Mouse (Mus musculus): ENCODE measurements around the gene Nrde2. TPM values are rescaled to one million over a fixed set of nuclear protein-coding genes. Genes with fewer than 3 reads are reported as not detected.

The Nrde2 gene
- total and polyA plus RNA-seq, 3 experiments, result 16.5 to 17.2 TPM; not detected in 1

- TF ChIP-seq KAT2A (conservative IDR thresholded peaks at IDR 0.05; ENCODE audit: low read depth, low read length) (no peak; the same call in 1 of the 2 replicates), GATA1 (IDR thresholded peaks at IDR 0.05; ENCODE audit: low read depth, low read length) (no peak), MEF2A (IDR thresholded peaks at IDR 0.05; ENCODE audit: extremely low read depth, insufficient replicate concordance, low read depth, low read length, poor library complexity, severe bottlenecking) (no peak), SMC3 (IDR thresholded peaks at IDR 0.05; ENCODE audit: low read depth, low read length) (peak; percentile 96), CHD1 (IDR thresholded peaks at IDR 0.05; ENCODE audit: low read depth, low read length) (0 out of 2 replicates have a peak, but pooled peaks have one; percentile 12), POLR2AphosphoS2 (IDR thresholded peaks at IDR 0.05; ENCODE audit: low read length) (peak; percentile 8; the same call in 1 of the 2 replicates), RCOR1 (IDR thresholded peaks at IDR 0.05; ENCODE audit: low read depth, low read length) (0 out of 2 replicates have a peak, but pooled peaks have one; percentile 9), TCF12 (IDR thresholded peaks at IDR 0.05; ENCODE audit: low read depth, low read length) (peak; percentile 58), MAFK (IDR thresholded peaks at IDR 0.05; ENCODE audit: borderline replicate concordance, low read depth, low read length) (no peak), USF1 (IDR thresholded peaks at IDR 0.05; ENCODE audit: low read depth, low read length) (peak; percentile 24; the same call in 1 of the 2 replicates), JUND (IDR thresholded peaks at IDR 0.05; ENCODE audit: low read depth, low read length) (0 out of 2 replicates have a peak, but pooled peaks have one; percentile 35), NELFE (IDR thresholded peaks at IDR 0.05; ENCODE audit: low read depth, low read length) (no peak), MAZ (IDR thresholded peaks at IDR 0.05; ENCODE audit: low read depth, low read length) (peak; percentile 52; the same call in 1 of the 2 replicates), MYC (IDR thresholded peaks at IDR 0.05; ENCODE audit: low read depth, low read length) (0 out of 2 replicates have a peak, but pooled peaks have one; percentile 67), ZNF384 (IDR thresholded peaks at IDR 0.05; ENCODE audit: low read depth, low read length) (peak; percentile 45; the same call in 1 of the 2 replicates), UBTF (IDR thresholded peaks at IDR 0.05; ENCODE audit: borderline replicate concordance, insufficient read depth, low read depth, low read length) (no peak), MXI1 (IDR thresholded peaks at IDR 0.05; ENCODE audit: low read depth, low read length) (peak; percentile 84), POLR2A (IDR thresholded peaks at IDR 0.05; ENCODE audit: control insufficient read depth in 1 of 2, insufficient read depth in 1 of 2, low read depth in 1 of 2, low read length in 2 of 2, poor library complexity in 1 of 2) (peak in 1 of 2 experiments; percentile 15; a peak in 1 of 4 replicates)
Observed at GRCm38 (mm10) chr12:100201838-100202237, 42.4 kb upstream of the Nrde2 start (continued).

- peak overlapping the region; percentile 89 for H3K9ac ChIP-seq (ENCODE audit: control insufficient read depth, low read depth, low read length, poor library complexity, severe bottlenecking)
- no peaks in the 10 kb centered on the region for H3K27me3 ChIP-seq (ENCODE audit: control insufficient read depth in 1 of 2, insufficient read depth in 2 of 2, low read length in 2 of 2)
- peaks cover 32% of the 10 kb centered on the region for H3K79me2 ChIP-seq (ENCODE audit: control insufficient read depth, insufficient read depth, low read length, poor library complexity)
- H3K9me3 ChIP-seq (replicated peaks; ENCODE audit: insufficient read depth, low read length), result no peaks in the 10 kb centered on the region
- H3K36me3 ChIP-seq (ENCODE audit: control insufficient read depth in 1 of 2, insufficient read depth in 2 of 2, low read length in 2 of 2), result peaks cover 3 to 13% of the 10 kb centered on the region in 2 experiments
- peaks cover 3% of the 10 kb centered on the region in 2 experiments; a peak in 2 of 4 replicates for H3K4me1 ChIP-seq (ENCODE audit: control insufficient read depth in 1 of 2, insufficient read depth in 2 of 2, low read length in 2 of 2)
- DNase-seq (ENCODE audit: low read depth, low spot score), result peak; percentile 63
- H3K27ac ChIP-seq (ENCODE audit: control insufficient read depth, low read depth, low read length), result peak overlapping the region; percentile 71
- H3K4me3 ChIP-seq (ENCODE audit: control insufficient read depth in 1 of 2, insufficient read depth in 1 of 2, low read depth in 2 of 2, low read length in 2 of 2), result peak overlapping the region; percentile 77 to 91
- TF ChIP-seq ZNF384 (IDR thresholded peaks at IDR 0.05; ENCODE audit: low read depth, low read length) (no peak), SIN3A (IDR thresholded peaks at IDR 0.05; ENCODE audit: low read length) (no peak; the same call in 1 of the 2 replicates), SMC3 (IDR thresholded peaks at IDR 0.05; ENCODE audit: low read depth, low read length) (0 out of 2 replicates have a peak, but pooled peaks have one; percentile 4), CHD1 (IDR thresholded peaks at IDR 0.05; ENCODE audit: low read depth, low read length) (0 out of 2 replicates have a peak, but pooled peaks have one; percentile 45), NRF1 (IDR thresholded peaks at IDR 0.05; ENCODE audit: insufficient read depth, low read depth, low read length, poor library complexity, severe bottlenecking) (no peak), POLR2AphosphoS5 (IDR thresholded peaks at IDR 0.05; ENCODE audit: borderline replicate concordance, low read depth, low read length) (no peak), MYC (IDR thresholded peaks at IDR 0.05; ENCODE audit: low read depth, low read length) (peak; percentile 54; the same call in 1 of the 2 replicates), ZC3H11A (IDR thresholded peaks at IDR 0.05; ENCODE audit: low read depth, low read length) (no peak), ZMIZ1 (IDR thresholded peaks at IDR 0.05; ENCODE audit: low read depth, low read length) (no peak), ETS1 (IDR thresholded peaks at IDR 0.05; ENCODE audit: low read depth, low read length) (0 out of 2 replicates have a peak, but pooled peaks have one; percentile 15), NELFE (IDR thresholded peaks at IDR 0.05; ENCODE audit: low read depth, low read length) (peak; percentile 12; the same call in 1 of the 2 replicates), RCOR1 (IDR thresholded peaks at IDR 0.05; ENCODE audit: low read depth, low read length) (no peak)
Observed at GRCm38 (mm10) chr12:100201363-100201711, 41.9 kb upstream of the Nrde2 start.

Measured in MEL (cell line).